Mouse (Mus musculus) kidney, embryonic 16.5 days (tissue): ENCODE data around the gene Gm13289. TPM values are rescaled to one million over a fixed set of nuclear protein-coding genes. Genes with fewer than 3 reads are reported as not detected.
"Not testable (repeated sequence)": the region's sequence is repeated elsewhere in the genome, so short reads cannot be mapped to it uniquely, and the experiment has no call there.

Experiments
- ATAC-seq: fragments of 200-750 bp; cut with Nextera tagmentation; 2 replicates; pipeline ENCODE4 v1.8.0; 2017; ENCODE audit warnings: moderate TSS enrichment; ENCODE audit not compliant: low FRiP score, low TSS enrichment
- H3K27ac ChIP-seq: fragments of 300-500 bp; sonication (generic); 2 replicates; pipeline ENCODE4 v1.5.1; 2014; ENCODE audit warnings: low read length
- H3K27me3 ChIP-seq: fragments of 300-500 bp; sonication (generic); 2 replicates; pipeline ENCODE4 v1.6.1; 2014; ENCODE audit warnings: low read length, control low read depth, mixed read lengths; ENCODE audit not compliant: insufficient read depth
- H3K36me3 ChIP-seq: fragments of 300-500 bp; sonication (generic); 2 replicates; pipeline ENCODE4 v1.6.1; 2014; ENCODE audit warnings: low read length, control low read depth, mixed read lengths; ENCODE audit not compliant: insufficient read depth
- H3K4me1 ChIP-seq: fragments of 300-500 bp; sonication (generic); 2 replicates; pipeline ENCODE4 v1.6.1; 2014; ENCODE audit warnings: low read length, control low read depth, mixed read lengths; ENCODE audit not compliant: insufficient read depth
- H3K4me2 ChIP-seq: fragments of 300-500 bp; sonication (generic); replicated peaks from 2 replicates; pipeline ENCODE4 v1.6.1; 2014; ENCODE audit warnings: low read depth, low read length
- H3K4me3 ChIP-seq: fragments of 300-500 bp; sonication (generic); 2 replicates; pipeline ENCODE4 v1.5.1; 2014; ENCODE audit warnings: mild to moderate bottlenecking, low read length
- H3K9ac ChIP-seq: fragments of 300-500 bp; sonication (generic); replicated peaks from 2 replicates; pipeline ENCODE4 v1.6.1; 2014; ENCODE audit warnings: low read length
- H3K9me3 ChIP-seq: fragments of 300-500 bp; sonication (generic); 2 replicates; pipeline ENCODE4 v1.6.1; 2016; ENCODE audit warnings: low read length, control low read depth
- WGBS: fragments of 180-500 bp; shearing (Covaris S2); extraction: QIAGEN DNeasy Blood & Tissue Kit; methylation state at CpG from one replicate; pipeline ENCODE4 v1.1.7; 2014; 5-methylcytosine and 5-hydroxymethylcytosine counted together
- polyA plus RNA-seq: library from polyadenylated mRNA; unstranded; fragments of >200 nt; fragmentation: Nextera tagmentation; extraction: Ambion mirVana; gene quantifications from 2 replicates; pipeline ENCODE4 v1.2.1, GENCODE M21; 2015

The Gm13289 gene
- polyA plus RNA-seq, 1 experiment from 2014 or later: not detected

DNA sequence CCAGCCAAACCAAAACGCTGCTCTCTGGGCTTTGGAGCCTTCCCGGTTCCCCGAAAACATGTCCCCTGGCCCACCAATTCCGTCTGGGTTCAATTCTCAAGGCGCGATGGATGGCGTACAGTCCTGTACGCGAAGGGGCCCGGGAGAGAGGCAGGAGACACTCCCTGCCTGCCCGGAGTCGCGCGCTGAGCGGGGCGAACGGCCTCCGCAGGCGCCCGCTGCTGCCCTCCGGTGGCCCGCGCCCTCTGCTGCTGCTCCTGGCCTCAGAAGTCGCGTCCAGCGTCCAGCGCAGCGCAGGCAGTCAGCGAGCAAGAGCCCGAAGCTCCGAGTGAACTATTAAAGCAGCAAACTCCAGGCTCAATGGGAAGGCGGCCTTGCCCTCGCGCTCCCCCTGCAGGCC is 29.0 kb downstream of the Gm13289 start:
- 0 out of 2 replicates have a peak overlapping the region, but pooled peaks have one; percentile 21 for H3K4me3 ChIP-seq
- H3K9me3 ChIP-seq, H3K36me3 ChIP-seq, H3K4me1 ChIP-seq, H3K27me3 ChIP-seq, ATAC-seq, H3K4me2 ChIP-seq, H3K9ac ChIP-seq, H3K27ac ChIP-seq: not testable (repeated sequence)
- whole genome bisulfite sequencing: 0% methylated on average over 8 of the region's 34 CpGs

GRCm38 (mm10) chr4:88815928-88816327 is 39.2 kb downstream of the Gm13289 start, which contains the start of gene Ifna7:
Gene Ifna7, plus strand, starts transcription at chr4:88816228.
- Histone ChIP-seq H3K4me1 (no peaks in the 10 kb centered on the region), H3K4me2 (no peak within 1 kb of the TSS), H3K9ac (no peak within 1 kb of the TSS), H3K27ac (no peak within 1 kb of the TSS), H3K4me3 (no peak within 1 kb of the TSS), H3K36me3 (no peaks in the 10 kb centered on the region), H3K27me3 (no peaks in the 10 kb centered on the region), H3K9me3 (no peaks in the 10 kb centered on the region)
- no peak for ATAC-seq
- 55% methylated on average over 3 of the region's 3 CpGs for WGBS

DNA sequence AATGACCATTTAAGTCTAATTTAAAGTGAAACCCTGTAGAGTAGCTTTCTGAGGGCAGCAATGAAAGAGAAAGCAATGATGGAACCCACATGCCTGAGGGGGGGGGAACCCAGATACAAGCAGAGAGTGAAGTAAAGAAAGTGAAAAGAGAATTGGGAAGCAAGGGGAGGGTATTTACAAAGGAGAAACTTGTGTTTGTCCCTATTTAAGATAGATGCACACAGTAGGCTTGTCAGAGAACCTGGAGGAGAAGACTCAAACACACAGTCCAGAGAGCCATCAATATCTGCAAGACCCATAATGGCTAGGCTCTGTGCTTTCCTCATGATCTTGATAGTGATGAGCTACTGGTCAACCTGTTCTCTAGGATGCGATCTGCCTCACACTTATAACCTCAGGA is 42.9 kb downstream of the Gm13289 start, which contains the start of gene Ifna11:
Gene Ifna11 (plus strand): TSS at position 301 of the 400 bp plus-strand sequence.
- Histone ChIP-seq H3K4me1 (no peaks in the 10 kb centered on the region), H3K4me3 (no peak within 1 kb of the TSS), H3K4me2 (no peak within 1 kb of the TSS), H3K9ac (no peak within 1 kb of the TSS), H3K27me3 (no peaks in the 10 kb centered on the region), H3K36me3 (no peaks in the 10 kb centered on the region), H3K9me3 (no peaks in the 10 kb centered on the region), H3K27ac (no peak within 1 kb of the TSS)
- ATAC-seq: no peak
- WGBS: 75% methylated on average over 1 of the region's 1 CpGs

- H3K4me3 ChIP-seq: no peak overlapping the region
- ATAC-seq: no peak
- H3K27me3 ChIP-seq: no peaks in the 10 kb centered on the region
- no peaks in the 10 kb centered on the region for H3K4me1 ChIP-seq
- H3K4me2 ChIP-seq: no peak overlapping the region
- 22% methylated on average over 4 of the region's 4 CpGs for WGBS
- H3K9ac ChIP-seq: no peak overlapping the region
- no peak overlapping the region for H3K27ac ChIP-seq
- H3K9me3 ChIP-seq: no peaks in the 10 kb centered on the region
- no peaks in the 10 kb centered on the region for H3K36me3 ChIP-seq
Observed at GRCm38 (mm10) chr4:88822995-88823394, 46.3 kb downstream of the Gm13289 start.

Other genes with a start within 250 kb of the Gm13289 start
- gene Ifna15, start 218.7 kb upstream of the Gm13289 start, polyA plus RNA-seq: not detected in 2 replicates
- not detected in 2 replicates for gene Ifna14, start 205.1 kb upstream of the Gm13289 start, polyA plus RNA-seq
- gene Ifna9, start 184.5 kb upstream of the Gm13289 start, polyA plus RNA-seq: not detected in 2 replicates
- not detected in 2 replicates for gene Ifna12, start 173.5 kb upstream of the Gm13289 start, polyA plus RNA-seq
- gene C87499, start 142.5 kb upstream of the Gm13289 start, polyA plus RNA-seq: not detected in 2 replicates
- gene Ifna13, start 132.5 kb upstream of the Gm13289 start, polyA plus RNA-seq: not detected in 2 replicates
- not detected in 2 replicates for gene Ifna16, start 100.0 kb upstream of the Gm13289 start, polyA plus RNA-seq
- not detected in 2 replicates for gene Ifna2, start 93.0 kb upstream of the Gm13289 start, polyA plus RNA-seq
- gene Ifnab, start 85.6 kb upstream of the Gm13289 start, polyA plus RNA-seq: not detected in 2 replicates
- 1.3 and 1.4 TPM in 2 replicates for gene Gm26566, start 55.1 kb upstream of the Gm13289 start, polyA plus RNA-seq
- 95.4 and 97.6 TPM in 2 replicates for gene Klhl9, start 54.5 kb upstream of the Gm13289 start, polyA plus RNA-seq
- gene Gm13271, start 22.1 kb upstream of the Gm13289 start, polyA plus RNA-seq: not detected in 2 replicates
- 0.31 and 0.36 TPM in 2 replicates for gene Gm13283, start 16.8 kb upstream of the Gm13289 start, polyA plus RNA-seq
- not detected in 2 replicates for gene Gm13290, start 3.1 kb upstream of the Gm13289 start, polyA plus RNA-seq
- gene Gm13272, start 2.9 kb downstream of the Gm13289 start, polyA plus RNA-seq: not detected in 2 replicates
- 0.58 TPM in 1 of 2 replicates, not detected in the other for gene Ifnz, start 5.2 kb downstream of the Gm13289 start, polyA plus RNA-seq
- 0.37 TPM in 1 of 2 replicates, not detected in the other for gene Gm13276, start 8.8 kb downstream of the Gm13289 start, polyA plus RNA-seq
- gene Gm13277, start 11.7 kb downstream of the Gm13289 start, polyA plus RNA-seq: not detected in 2 replicates
- not detected in 2 replicates for gene Gm13278, start 14.6 kb downstream of the Gm13289 start, polyA plus RNA-seq
- not detected in 2 replicates for gene Gm13275, start 17.6 kb downstream of the Gm13289 start, polyA plus RNA-seq
- not detected in 2 replicates for gene Gm13279, start 20.5 kb downstream of the Gm13289 start, polyA plus RNA-seq
- 0.96 and 1.8 TPM in 2 replicates for gene Gm13285, start 22.7 kb downstream of the Gm13289 start, polyA plus RNA-seq
- gene Gm13287, start 26.3 kb downstream of the Gm13289 start, polyA plus RNA-seq: not detected in 2 replicates
- gene Gm13288, start 28.6 kb downstream of the Gm13289 start, polyA plus RNA-seq: 0.05 TPM in 1 of 2 replicates, not detected in the other
- not detected in 2 replicates for gene Ifna7, start 39.3 kb downstream of the Gm13289 start, polyA plus RNA-seq
- gene Ifna11, start 43.0 kb downstream of the Gm13289 start, polyA plus RNA-seq: not detected in 2 replicates
- gene Ifna6, start 50.5 kb downstream of the Gm13289 start, polyA plus RNA-seq: not detected in 2 replicates
- gene Ifna5, start 58.6 kb downstream of the Gm13289 start, polyA plus RNA-seq: not detected in 2 replicates
- gene Ifna4, start 64.9 kb downstream of the Gm13289 start, polyA plus RNA-seq: not detected in 2 replicates
- not detected in 2 replicates for gene Ifna1, start 73.2 kb downstream of the Gm13289 start, polyA plus RNA-seq
- not detected in 2 replicates for gene Ifne, start 103.3 kb downstream of the Gm13289 start, polyA plus RNA-seq